Mouse (Mus musculus) limb, embryonic 14.5 days (tissue): ENCODE data around the gene Adcy4. TPM values are rescaled to one million over a fixed set of nuclear protein-coding genes. Genes with fewer than 3 reads are reported as not detected.
A peak's percentile ranks its signal among the peaks of the same experiment; 100 is the strongest.

Experiments used
- ATAC-seq: fragments of 200-750 bp; cut with Nextera tagmentation; 2 replicates; pipeline ENCODE4 v1.8.0; 2017; ENCODE audit warnings: low read depth, moderate number of reproducible peaks, moderate TSS enrichment; ENCODE audit not compliant: low FRiP score
- DNase-seq: peaks from one replicate; pipeline ENCODE4 v3.0.0-alpha.2; 2015; ENCODE audit warnings: low spot score
- H3K27ac ChIP-seq: fragments of 300-500 bp; sonication (generic); replicated peaks from 2 replicates; pipeline ENCODE4 v1.5.1; 2014; ENCODE audit warnings: low read depth, mild to moderate bottlenecking, low read length, moderate library complexity, mixed read lengths
- H3K27me3 ChIP-seq: fragments of 300-500 bp; sonication (generic); 2 replicates; pipeline ENCODE4 v1.6.1; 2014; ENCODE audit warnings: low read length, mixed read lengths; ENCODE audit not compliant: control insufficient read depth, insufficient read depth
- H3K36me3 ChIP-seq: fragments of 300-500 bp; sonication (generic); 2 replicates; pipeline ENCODE4 v1.6.1; 2014; ENCODE audit warnings: mild to moderate bottlenecking, low read length, moderate library complexity, mixed read lengths; ENCODE audit not compliant: control insufficient read depth, insufficient read depth
- H3K4me1 ChIP-seq: fragments of 300-500 bp; sonication (generic); 2 replicates; pipeline ENCODE4 v1.6.1; 2014; ENCODE audit warnings: antibody characterized with exemption, low read length, mixed read lengths; ENCODE audit not compliant: control insufficient read depth, insufficient read depth
- H3K4me2 ChIP-seq: fragments of 300-500 bp; sonication (generic); replicated peaks from 2 replicates; pipeline ENCODE4 v1.6.1; 2014; ENCODE audit warnings: low read depth, mild to moderate bottlenecking, low read length, moderate library complexity; ENCODE audit not compliant: severe bottlenecking
- H3K4me3 ChIP-seq: fragments of 300-500 bp; sonication (generic); replicated peaks from 2 replicates; pipeline ENCODE4 v1.5.1; 2014; ENCODE audit warnings: low read length
- H3K9ac ChIP-seq: fragments of 300-500 bp; sonication (generic); 2 replicates; pipeline ENCODE4 v1.6.1; 2014; ENCODE audit warnings: mild to moderate bottlenecking, low read depth, low read length, moderate library complexity; ENCODE audit not compliant: severe bottlenecking
- H3K9me3 ChIP-seq: fragments of 300-500 bp; sonication (generic); 2 replicates; pipeline ENCODE4 v1.6.1; 2016; ENCODE audit warnings: low read length; ENCODE audit not compliant: control insufficient read depth
- POLR2A ChIP-seq: fragments of 200-500 bp; IDR thresholded peaks from 2 replicates; pipeline ENCODE4 v1.8.0; 2012; ENCODE audit warnings: inconsistent platforms, mild to moderate bottlenecking, moderate library complexity, borderline replicate concordance; ENCODE audit not compliant: insufficient read depth, insufficient read length; ENCODE audit errors: extremely low read depth
- WGBS: fragments of 180-500 bp; shearing (Covaris S2); extraction: QIAGEN DNeasy Blood & Tissue Kit; methylation state at CpG from one replicate; pipeline ENCODE4 v1.1.7; 2014; 5-methylcytosine and 5-hydroxymethylcytosine counted together
- polyA plus RNA-seq, 2 experiments: library from polyadenylated mRNA; depleted of rRNA in 1 of 2; stranded (reverse) in 1 of 2; unstranded in 1 of 2; fragments of >200 nt; fragmentation: Nextera tagmentation in 1 of 2; extraction: Ambion mirVana in 1 of 2; gene quantifications; 2 replicates each; pipeline versions ENCODE4 v1.2.1 to v1.2.3; 2012 to 2014

The Adcy4 gene
- polyA plus RNA-seq, 2 experiments: 16.8 to 32.4 TPM

GRCm38 (mm10) chr14:55727889-55728685 is 55.8 kb downstream of the Adcy4 start:
- no peak for TF ChIP-seq POLR2A
- 72% methylated on average over 8 of the region's 8 CpGs for WGBS

GRCm38 (mm10) chr14:55726261-55726660 is 57.6 kb downstream of the Adcy4 start:
- H3K27ac ChIP-seq: no peak overlapping the region
- no peaks in the 10 kb centered on the region for H3K9me3 ChIP-seq

More at GRCm38 (mm10) chr14:55727889-55728685, 55.8 kb downstream of the Adcy4 start:
- Histone ChIP-seq H3K27me3 (no peaks in the 10 kb centered on the region), H3K36me3 (no peaks in the 10 kb centered on the region), H3K9me3 (no peaks in the 10 kb centered on the region), H3K4me2 (no peak overlapping the region), H3K27ac (no peak overlapping the region), H3K4me3 (no peak overlapping the region), H3K4me1 (no peaks in the 10 kb centered on the region), H3K9ac (no peak overlapping the region)
- DNase-seq (no peak), ATAC-seq (no peak)

GRCm38 (mm10) chr14:55724411-55724871 is 59.5 kb downstream of the Adcy4 start:
- H3K36me3 ChIP-seq: no peaks in the 10 kb centered on the region
- 65% methylated on average over 8 of the region's 8 CpGs for WGBS
- H3K27me3 ChIP-seq: no peaks in the 10 kb centered on the region
- TF ChIP-seq POLR2A: no peak
- ATAC-seq (no peak), DNase-seq (no peak)
- H3K4me2 ChIP-seq: no peak overlapping the region
- H3K4me1 ChIP-seq: 0 out of 2 replicates have a peak, but pooled peaks cover 2% of the 10 kb centered on the region
- H3K9ac ChIP-seq: no peak overlapping the region
- H3K9me3 ChIP-seq: no peaks in the 10 kb centered on the region
- no peak overlapping the region for H3K4me3 ChIP-seq
- H3K27ac ChIP-seq: no peak overlapping the region

More at GRCm38 (mm10) chr14:55726261-55726660, 57.6 kb downstream of the Adcy4 start:
- TF ChIP-seq POLR2A: no peak
- H3K4me1 ChIP-seq: 0 out of 2 replicates have a peak, but pooled peaks cover 2% of the 10 kb centered on the region
- H3K27me3 ChIP-seq: no peaks in the 10 kb centered on the region
- H3K4me2 ChIP-seq: no peak overlapping the region
- no peak overlapping the region for H3K4me3 ChIP-seq
- ATAC-seq (no peak), DNase-seq (no peak)
- no peak overlapping the region for H3K9ac ChIP-seq
- H3K36me3 ChIP-seq: no peaks in the 10 kb centered on the region

GRCm38 (mm10) chr14:55723433-55723832 is 60.5 kb downstream of the Adcy4 start:
- H3K9me3 ChIP-seq: no peaks in the 10 kb centered on the region
- no peak overlapping the region for H3K9ac ChIP-seq
- no peak for DNase-seq
- no peak for ATAC-seq
- no peak overlapping the region for H3K4me2 ChIP-seq
- 87% methylated on average over 7 of the region's 7 CpGs for WGBS
- no peak overlapping the region for H3K4me3 ChIP-seq
- no peaks in the 10 kb centered on the region for H3K27me3 ChIP-seq
- no peak overlapping the region for H3K27ac ChIP-seq
- peaks cover 8% of the 10 kb centered on the region for H3K36me3 ChIP-seq
- 0 out of 2 replicates have a peak, but pooled peaks cover 2% of the 10 kb centered on the region for H3K4me1 ChIP-seq
- no peak for TF ChIP-seq POLR2A

GRCm38 (mm10) chr14:55722438-55722945 is 61.4 kb downstream of the Adcy4 start:
- H3K27me3 ChIP-seq: no peaks in the 10 kb centered on the region
- ATAC-seq (no peak), DNase-seq (no peak)
- 0 out of 2 replicates have a peak overlapping the region, but pooled peaks have one; percentile 11 for H3K27ac ChIP-seq
- 0 out of 2 replicates have a peak, but pooled peaks cover 2% of the 10 kb centered on the region for H3K4me1 ChIP-seq
- H3K4me3 ChIP-seq: peak overlapping the region; percentile 76
- no peak for TF ChIP-seq POLR2A
- peak overlapping the region; percentile 74; the same call in 1 of the 2 replicates for H3K9ac ChIP-seq
- H3K36me3 ChIP-seq: peaks cover 16% of the 10 kb centered on the region
- H3K9me3 ChIP-seq: no peaks in the 10 kb centered on the region
- H3K4me2 ChIP-seq: peak overlapping the region; percentile 68
- WGBS: 52% methylated on average over 8 of the region's 8 CpGs
